Mouse (Mus musculus) hindbrain, postnatal 0 days (tissue): Measurements from ENCODE around the gene Krt77. TPM values are rescaled to one million over a fixed set of nuclear protein-coding genes. Genes with fewer than 3 reads are reported as not detected.

Experiments
- ATAC-seq: fragments of 200-750 bp; cut with Nextera tagmentation; 2 replicates; pipeline ENCODE4 v1.8.0; 2017; ENCODE audit warnings: mild to moderate bottlenecking, moderate TSS enrichment, moderate library complexity
- DNase-seq: peaks from one replicate; pipeline ENCODE4 v3.0.0-alpha.2; 2015; ENCODE audit warnings: low spot score
- H3K27ac ChIP-seq: fragments of 300-500 bp; sonication (generic); 2 replicates; pipeline ENCODE4 v1.5.1; 2014; ENCODE audit warnings: mild to moderate bottlenecking
- H3K27me3 ChIP-seq: fragments of 300-500 bp; sonication (generic); 2 replicates; pipeline ENCODE4 v1.6.1; 2014; ENCODE audit warnings: low read length, mixed read lengths; ENCODE audit not compliant: insufficient read depth
- H3K36me3 ChIP-seq: fragments of 300-500 bp; sonication (generic); 2 replicates; pipeline ENCODE4 v1.6.1; 2014; ENCODE audit warnings: low read length, mixed read lengths; ENCODE audit not compliant: insufficient read depth
- H3K4me1 ChIP-seq: fragments of 300-500 bp; sonication (generic); 2 replicates; pipeline ENCODE4 v1.6.1; 2014; ENCODE audit warnings: antibody characterized with exemption, low read length, mixed read lengths; ENCODE audit not compliant: insufficient read depth
- H3K4me2 ChIP-seq: fragments of 300-500 bp; sonication (generic); 2 replicates; pipeline ENCODE4 v1.6.1; 2014; ENCODE audit warnings: low read depth, mild to moderate bottlenecking, low read length, moderate library complexity, mixed read lengths
- H3K4me3 ChIP-seq: fragments of 300-500 bp; sonication (generic); 2 replicates; pipeline ENCODE4 v1.5.1; 2014; ENCODE audit warnings: low read length
- H3K9ac ChIP-seq: fragments of 300-500 bp; sonication (generic); replicated peaks from 2 replicates; pipeline ENCODE4 v1.6.1; 2014; ENCODE audit warnings: mild to moderate bottlenecking, low read length, moderate library complexity, mixed read lengths
- H3K9me3 ChIP-seq: fragments of 300-500 bp; sonication (generic); 2 replicates; pipeline ENCODE4 v1.6.1; 2016; ENCODE audit warnings: low read length, mixed read lengths
- CTCF ChIP-seq: IDR thresholded peaks from 2 replicates; pipeline ENCODE4 v1.5.1; 2016; ENCODE audit warnings: antibody characterized with exemption, control low read depth, low read depth
- WGBS: fragments of 180-500 bp; shearing (Covaris S2); extraction: QIAGEN DNeasy Blood & Tissue Kit; methylation state at CpG from one replicate; pipeline ENCODE4 v1.1.7; 2014; 5-methylcytosine and 5-hydroxymethylcytosine counted together
- polyA plus RNA-seq: library from polyadenylated mRNA; unstranded; fragments of >200 nt; fragmentation: Nextera tagmentation; extraction: Ambion mirVana; gene quantifications from 2 replicates; pipeline ENCODE4 v1.2.1, GENCODE M21; 2015
- total RNA-seq: library from RNA; depleted of rRNA; stranded (reverse); fragments of >200 nt; gene quantifications from 2 replicates; pipeline ENCODE4 v1.2.3, GENCODE M21; 2014; rRNA removed

Gene Krt77
- total RNA-seq (0.22 and 0.68 TPM in 2 replicates), polyA plus RNA-seq (0.49 and 1.2 TPM in 2 replicates)

GRCm38 (mm10) chr15:101869431-101869830 lies at the start of gene Krt77:
Krt77 (minus strand) TSS chr15:101869705.
- DNase-seq = peak; percentile 74
- Histone ChIP-seq H3K4me1 (no peaks in the 10 kb centered on the region), H3K9ac (no peak within 1 kb of the TSS), H3K4me2 (no peak within 1 kb of the TSS), H3K27me3 (no peaks in the 10 kb centered on the region; the same call in 1 of the 2 replicates), H3K36me3 (no peaks in the 10 kb centered on the region), H3K9me3 (no peaks in the 10 kb centered on the region), H3K4me3 (no peak within 1 kb of the TSS), H3K27ac (peak within 1 kb of the TSS; percentile 36; the same call in 1 of the 2 replicates)
- peak; percentile 67; the same call in 1 of the 2 replicates for ATAC-seq
- TF ChIP-seq CTCF = no peak
- 23% methylated on average over 6 of the region's 6 CpGs for WGBS

DNA sequence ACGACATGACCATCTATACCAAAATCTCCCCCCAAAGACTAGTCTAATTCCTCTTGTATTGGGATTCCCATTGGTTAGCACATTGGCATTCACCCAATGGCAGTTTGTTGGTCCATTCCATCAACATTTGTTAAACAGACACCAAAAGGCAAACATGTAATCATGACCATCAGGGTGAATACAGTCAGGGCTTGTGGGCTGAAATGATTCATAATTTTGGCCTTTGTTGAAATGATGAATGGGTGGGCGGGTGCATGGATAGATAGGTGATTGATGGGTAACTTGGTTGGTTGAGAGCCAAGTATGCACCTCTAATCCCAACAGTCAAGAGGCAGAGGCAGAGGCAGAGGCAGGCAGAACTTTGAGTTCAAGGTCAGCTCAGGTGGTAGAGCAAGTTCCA lies 46.6 kb upstream of the Krt77 start:
- DNase-seq (no peak), ATAC-seq (no peak)
- Histone ChIP-seq H3K27ac (no peak overlapping the region), H3K36me3 (no peaks in the 10 kb centered on the region), H3K4me3 (no peak overlapping the region), H3K9ac (no peak overlapping the region), H3K4me2 (no peak overlapping the region), H3K9me3 (no peaks in the 10 kb centered on the region), H3K27me3 (no peaks in the 10 kb centered on the region), H3K4me1 (no peaks in the 10 kb centered on the region)
- no peak for TF ChIP-seq CTCF
- 88% methylated on average over 2 of the region's 2 CpGs for WGBS

GRCm38 (mm10) chr15:101904849-101905248 lies 35.3 kb upstream of the Krt77 start:
- Histone ChIP-seq H3K4me2 (no peak overlapping the region), H3K27ac (no peak overlapping the region), H3K36me3 (no peaks in the 10 kb centered on the region), H3K4me1 (no peaks in the 10 kb centered on the region), H3K4me3 (no peak overlapping the region), H3K9me3 (no peaks in the 10 kb centered on the region), H3K27me3 (no peaks in the 10 kb centered on the region), H3K9ac (no peak overlapping the region)
- WGBS = 75% methylated on average over 5 of the region's 5 CpGs
- no peak for TF ChIP-seq CTCF
- ATAC-seq = no peak
- no peak for DNase-seq

- Histone ChIP-seq H3K36me3 (no peaks in the 10 kb centered on the region), H3K27ac (no peak overlapping the region), H3K4me3 (no peak overlapping the region), H3K9me3 (no peaks in the 10 kb centered on the region), H3K4me1 (no peaks in the 10 kb centered on the region), H3K27me3 (no peaks in the 10 kb centered on the region), H3K9ac (no peak overlapping the region), H3K4me2 (no peak overlapping the region)
- 45% methylated on average over 12 of the region's 12 CpGs for WGBS
- ATAC-seq (no peak), DNase-seq (no peak)
- TF ChIP-seq CTCF = peak; percentile 49
Observed at GRCm38 (mm10) chr15:101902171-101903149, 33.0 kb upstream of the Krt77 start.

GRCm38 (mm10) chr15:101895216-101895615 lies 25.7 kb upstream of the Krt77 start:
- Histone ChIP-seq H3K36me3 (no peaks in the 10 kb centered on the region), H3K9ac (no peak overlapping the region), H3K4me3 (no peak overlapping the region), H3K4me1 (no peaks in the 10 kb centered on the region), H3K27me3 (no peaks in the 10 kb centered on the region), H3K9me3 (no peaks in the 10 kb centered on the region), H3K4me2 (no peak overlapping the region), H3K27ac (no peak overlapping the region)
- no peak for DNase-seq
- TF ChIP-seq CTCF = no peak
- 95% methylated on average over 4 of the region's 4 CpGs for WGBS
- no peak for ATAC-seq

DNA sequence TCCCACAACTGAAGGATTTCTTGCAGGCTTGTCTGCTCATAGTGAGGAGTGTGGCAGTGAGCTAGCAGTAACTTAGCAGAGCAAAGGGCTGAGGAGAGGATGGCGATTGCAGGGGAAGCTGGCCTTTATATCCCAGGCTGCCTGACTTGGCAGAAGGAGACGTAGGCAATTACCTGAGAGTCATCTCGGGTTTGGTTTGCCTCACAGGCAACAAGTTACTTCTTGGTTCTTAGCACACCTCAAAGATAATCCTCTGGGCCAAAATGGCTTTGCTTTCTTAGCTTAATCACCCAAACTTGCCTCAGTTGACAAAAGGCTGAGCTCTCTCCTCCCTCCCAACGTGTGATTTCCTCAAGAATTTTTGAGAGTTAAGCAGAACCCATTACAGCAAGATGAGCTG lies 23.3 kb upstream of the Krt77 start, which contains the start of gene Krt76:
Krt76 (minus strand) TSS at position 101 of the 400 bp plus-strand sequence.
- no peaks in the 10 kb centered on the region for H3K4me1 ChIP-seq
- TF ChIP-seq CTCF = no peak
- no peak within 1 kb of the TSS for H3K27ac ChIP-seq
- DNase-seq = no peak
- WGBS = 71% methylated on average over 4 of the region's 4 CpGs
- no peaks in the 10 kb centered on the region for H3K27me3 ChIP-seq
- H3K4me3 ChIP-seq = no peak within 1 kb of the TSS
- no peaks in the 10 kb centered on the region for H3K36me3 ChIP-seq
- no peak within 1 kb of the TSS for H3K4me2 ChIP-seq
- no peak for ATAC-seq
- no peak within 1 kb of the TSS for H3K9ac ChIP-seq
- H3K9me3 ChIP-seq = no peaks in the 10 kb centered on the region

DNA sequence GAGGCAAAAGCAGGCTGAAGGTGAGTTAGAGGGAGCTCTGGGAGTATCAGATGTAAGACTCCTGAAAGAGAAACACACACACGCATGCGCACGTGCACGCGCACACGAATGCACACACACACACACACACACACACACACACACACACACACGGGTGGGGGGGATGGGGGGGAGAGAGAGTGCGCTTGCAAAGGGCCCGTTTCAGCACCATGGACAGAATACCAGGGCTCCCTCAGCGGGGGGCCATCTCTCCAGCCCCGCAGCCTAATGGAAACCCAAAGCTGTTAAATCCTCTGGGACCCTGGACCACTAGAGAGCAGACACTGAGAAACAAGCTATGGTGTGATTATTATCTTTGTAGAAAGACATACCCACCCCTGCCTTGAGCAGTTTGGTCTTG lies 10.3 kb upstream of the Krt77 start:
- no peaks in the 10 kb centered on the region for H3K27me3 ChIP-seq
- H3K9me3 ChIP-seq = no peaks in the 10 kb centered on the region
- H3K9ac ChIP-seq = no peak overlapping the region
- H3K4me1 ChIP-seq = no peaks in the 10 kb centered on the region
- no peak for TF ChIP-seq CTCF
- no peak overlapping the region for H3K27ac ChIP-seq
- peak; percentile 30 for DNase-seq
- no peak overlapping the region for H3K4me2 ChIP-seq
- H3K4me3 ChIP-seq = no peak overlapping the region
- 27% methylated on average over 11 of the region's 11 CpGs for WGBS
- no peaks in the 10 kb centered on the region for H3K36me3 ChIP-seq
- no peak for ATAC-seq
